Mouse (Mus musculus) heart, embryonic 14.5 days (tissue): Measurements from ENCODE around the gene Clmp. TPM values are rescaled to one million over a fixed set of nuclear protein-coding genes. Genes with fewer than 3 reads are reported as not detected.
"Not testable (repeated sequence)": the region's sequence is repeated elsewhere in the genome, so short reads cannot be mapped to it uniquely, and the experiment has no call there.

Source experiments
- ATAC-seq: fragments of 200-750 bp; cut with Nextera tagmentation; 2 replicates; pipeline ENCODE4 v1.8.0; 2017; ENCODE audit warnings: low read depth, moderate TSS enrichment; ENCODE audit not compliant: insufficient number of reproducible peaks, insufficient read depth, low FRiP score
- H3K27ac ChIP-seq, 2 experiments: fragments of 200-500 bp in 1 of 2; fragments of 300-500 bp in 1 of 2; sonication (generic) in 1 of 2; replicated peaks in 1 of 2; 2 replicates each; pipeline ENCODE4 v1.5.1; 2012 to 2014; ENCODE audit warnings: low read depth in 2 of 2, low read length in 2 of 2, control low read depth in 1 of 2, mild to moderate bottlenecking in 1 of 2, mixed read lengths in 1 of 2; ENCODE audit not compliant: control insufficient read depth in 1 of 2, insufficient read depth in 1 of 2
- H3K27me3 ChIP-seq: fragments of 300-500 bp; sonication (generic); 2 replicates; pipeline ENCODE4 v1.6.1; 2014; ENCODE audit warnings: mild to moderate bottlenecking, low read length, control low read depth; ENCODE audit not compliant: control insufficient read depth, insufficient read depth
- H3K36me3 ChIP-seq: fragments of 300-500 bp; sonication (generic); 2 replicates; pipeline ENCODE4 v1.6.1; 2014; ENCODE audit warnings: mild to moderate bottlenecking, control low read depth, low read length, mixed read lengths; ENCODE audit not compliant: control insufficient read depth, insufficient read depth
- H3K4me1 ChIP-seq, 2 experiments: fragments of 200-500 bp in 1 of 2; fragments of 300-500 bp in 1 of 2; sonication (generic) in 1 of 2; 2 replicates each; pipeline ENCODE4 v1.6.1; 2012 to 2014; ENCODE audit warnings: low read length in 2 of 2, control low read depth in 1 of 2, mixed read lengths in 1 of 2; ENCODE audit not compliant: control insufficient read depth in 2 of 2, insufficient read depth in 2 of 2
- H3K4me2 ChIP-seq: fragments of 300-500 bp; sonication (generic); 2 replicates; pipeline ENCODE4 v1.6.1; 2014; ENCODE audit warnings: mild to moderate bottlenecking, low read length
- H3K4me3 ChIP-seq, 2 experiments: fragments of 200-500 bp in 1 of 2; fragments of 300-500 bp in 1 of 2; sonication (generic) in 1 of 2; 2 replicates each; pipeline ENCODE4 v1.5.1; 2012 to 2014; ENCODE audit warnings: low read length in 2 of 2, mild to moderate bottlenecking in 2 of 2, control low read depth in 1 of 2, low read depth in 1 of 2, moderate library complexity in 1 of 2; ENCODE audit not compliant: control insufficient read depth in 1 of 2, insufficient read depth in 1 of 2
- H3K9ac ChIP-seq: fragments of 300-500 bp; sonication (generic); 2 replicates; pipeline ENCODE4 v1.6.1; 2014; ENCODE audit warnings: mild to moderate bottlenecking, low read length
- H3K9me3 ChIP-seq: fragments of 300-500 bp; sonication (generic); 2 replicates; pipeline ENCODE4 v1.6.1; 2016; ENCODE audit warnings: low read length, control low read depth; ENCODE audit not compliant: control insufficient read depth
- WGBS: fragments of 180-500 bp; shearing (Covaris S2); extraction: QIAGEN DNeasy Blood & Tissue Kit; methylation state at CpG from one replicate; pipeline ENCODE4 v1.1.7; 2014; 5-methylcytosine and 5-hydroxymethylcytosine counted together
- polyA plus RNA-seq: library from polyadenylated mRNA; unstranded; fragments of >200 nt; fragmentation: Nextera tagmentation; extraction: Ambion mirVana; gene quantifications from 2 replicates; pipeline ENCODE4 v1.2.1, GENCODE M21; 2014

Gene Clmp
- polyA plus RNA-seq, 1 experiment from 2014 or later, result 13.4 TPM

- no peak for ATAC-seq
These were observed 82.2 kb downstream of the Clmp start for GRCm38 (mm10) chr9:40767946-40768345.

DNA sequence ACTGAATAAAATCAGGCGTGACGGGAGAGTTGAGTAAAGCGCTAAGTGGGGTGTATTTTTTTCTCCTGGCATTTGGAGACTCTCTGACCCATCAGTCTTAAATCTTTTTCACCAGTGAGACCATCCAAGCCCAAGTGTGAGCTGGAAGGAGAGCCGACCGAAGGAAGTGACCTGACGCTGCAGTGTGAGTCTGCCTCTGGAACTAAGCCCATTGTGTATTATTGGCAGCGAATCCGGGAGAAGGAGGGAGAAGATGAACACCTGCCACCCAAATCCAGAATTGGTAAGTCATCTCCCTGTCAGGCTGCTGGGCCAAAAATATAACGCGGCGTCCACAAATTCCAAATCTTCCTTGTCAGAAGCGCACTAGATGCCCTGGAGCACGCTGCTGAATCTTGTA lies 86.5 kb downstream of the Clmp start:
- Histone ChIP-seq H3K27me3 (no peaks in the 10 kb centered on the region), H3K9ac (no peak overlapping the region), H3K27ac (no peak overlapping the region), H3K4me1 (peaks cover 4 to 13% of the 10 kb centered on the region in 2 experiments; a peak in 3 of 4 replicates), H3K4me2 (no peak overlapping the region), H3K4me3 (no peak overlapping the region), H3K9me3 (no peaks in the 10 kb centered on the region), H3K36me3 (no peaks in the 10 kb centered on the region)
- no peak for ATAC-seq
- WGBS, result 63% methylated on average over 13 of the region's 13 CpGs

More at GRCm38 (mm10) chr9:40767946-40768345, 82.2 kb downstream of the Clmp start:
- WGBS, result 64% methylated on average over 4 of the region's 4 CpGs
- H3K36me3 ChIP-seq, result no peaks in the 10 kb centered on the region
- H3K4me2 ChIP-seq, result no peak overlapping the region
- no peaks in the 10 kb centered on the region for H3K9me3 ChIP-seq
- no peaks in the 10 kb centered on the region for H3K27me3 ChIP-seq
- H3K9ac ChIP-seq, result no peak overlapping the region
- no peak overlapping the region for H3K27ac ChIP-seq
- H3K4me3 ChIP-seq, result no peak overlapping the region
- H3K4me1 ChIP-seq, result peaks cover 4 to 9% of the 10 kb centered on the region in 2 experiments; a peak in 2 of 4 replicates

GRCm38 (mm10) chr9:40773142-40773541 lies 87.4 kb downstream of the Clmp start:
- H3K4me1 ChIP-seq, result peaks cover 4 to 13% of the 10 kb centered on the region in 2 experiments; a peak in 3 of 4 replicates
- WGBS, result 84% methylated on average over 6 of the region's 6 CpGs
- not testable (repeated sequence) for H3K27ac ChIP-seq, H3K4me2 ChIP-seq, H3K4me3 ChIP-seq, ATAC-seq, H3K9me3 ChIP-seq, H3K36me3 ChIP-seq, H3K9ac ChIP-seq, H3K27me3 ChIP-seq

- no peak overlapping the region for H3K27ac ChIP-seq
- no peak overlapping the region for H3K4me2 ChIP-seq
- 77% methylated on average over 4 of the region's 4 CpGs for WGBS
- H3K36me3 ChIP-seq, result no peaks in the 10 kb centered on the region
- no peaks in the 10 kb centered on the region for H3K27me3 ChIP-seq
- H3K9me3 ChIP-seq, result no peaks in the 10 kb centered on the region
- ATAC-seq, result no peak
- H3K4me1 ChIP-seq, result peaks cover 4 to 13% of the 10 kb centered on the region in 2 experiments; a peak in 3 of 4 replicates
- no peak overlapping the region for H3K9ac ChIP-seq
- H3K4me3 ChIP-seq, result no peak overlapping the region
These were observed 88.1 kb downstream of the Clmp start for GRCm38 (mm10) chr9:40773869-40774268.

GRCm38 (mm10) chr9:40776044-40776443 lies 90.3 kb downstream of the Clmp start:
- WGBS, result 33% methylated on average over 1 of the region's 1 CpGs
- Histone ChIP-seq H3K9me3 (no peaks in the 10 kb centered on the region), H3K27ac (peak overlapping the region; percentile 25 to 72), H3K9ac (no peak overlapping the region), H3K27me3 (no peaks in the 10 kb centered on the region), H3K4me2 (no peak overlapping the region), H3K4me1 (peaks cover 7 to 17% of the 10 kb centered on the region in 2 experiments; a peak in 3 of 4 replicates), H3K4me3 (no peak overlapping the region), H3K36me3 (no peaks in the 10 kb centered on the region)
- ATAC-seq, result no peak

DNA sequence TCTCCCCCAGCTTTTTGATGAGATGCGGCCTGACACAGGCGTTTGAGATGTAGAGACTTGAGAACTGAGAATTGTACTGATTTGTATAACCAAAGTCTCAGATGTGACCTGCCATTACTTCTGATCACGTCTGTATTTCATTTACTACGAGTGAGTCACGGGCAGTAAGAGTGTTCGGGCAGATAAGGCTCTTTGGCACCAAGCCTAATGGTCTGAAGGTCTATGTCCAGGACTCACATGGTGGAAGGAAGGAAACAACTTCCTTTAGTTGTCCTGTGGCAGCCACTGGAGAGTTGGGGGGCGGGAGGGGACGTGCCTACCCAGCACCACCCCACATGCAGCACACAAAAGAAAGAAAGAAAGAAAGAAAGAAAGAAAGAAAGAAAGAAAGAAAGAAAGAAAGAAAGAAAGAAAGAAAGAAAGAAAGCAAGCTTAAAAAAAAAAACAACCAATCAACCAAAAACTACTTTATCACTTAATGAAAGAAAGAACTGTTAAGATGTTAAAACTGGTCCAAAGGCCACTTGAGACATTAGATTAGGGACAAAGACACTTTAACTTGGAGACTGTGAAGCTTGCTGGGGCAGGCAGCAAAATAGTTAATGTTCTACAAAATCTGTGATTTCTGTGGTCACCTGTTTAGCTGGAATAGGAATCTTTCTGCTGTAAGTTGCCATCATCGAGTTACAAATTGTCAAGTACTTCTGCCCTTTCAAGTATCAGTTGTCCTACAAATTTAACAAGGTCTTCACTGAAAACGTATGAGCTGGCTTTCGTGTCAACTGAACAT lies 90.9 kb downstream of the Clmp start:
- H3K9me3 ChIP-seq, result 0 out of 2 replicates have a peak, but pooled peaks cover 1% of the 10 kb centered on the region
- peak overlapping the region; percentile 25 to 72; a peak in 3 of 4 replicates for H3K27ac ChIP-seq
- H3K36me3 ChIP-seq, result no peaks in the 10 kb centered on the region
- WGBS, result 43% methylated on average over 11 of the region's 11 CpGs
- H3K9ac ChIP-seq, result no peak overlapping the region
- no peak overlapping the region for H3K4me2 ChIP-seq
- H3K4me1 ChIP-seq, result peaks cover 9 to 21% of the 10 kb centered on the region in 2 experiments; a peak in 3 of 4 replicates
- no peak overlapping the region for H3K4me3 ChIP-seq
- ATAC-seq, result 0 out of 2 replicates have a peak, but pooled peaks have one; percentile 43
- no peaks in the 10 kb centered on the region for H3K27me3 ChIP-seq

- H3K4me2 ChIP-seq, result no peak overlapping the region
- no peaks in the 10 kb centered on the region for H3K27me3 ChIP-seq
- H3K4me1 ChIP-seq, result peaks cover 17 to 38% of the 10 kb centered on the region in 2 experiments
- no peak overlapping the region for H3K9ac ChIP-seq
- 0 out of 2 replicates have a peak, but pooled peaks cover 3% of the 10 kb centered on the region for H3K9me3 ChIP-seq
- no peak overlapping the region for H3K4me3 ChIP-seq
- no peak overlapping the region for H3K27ac ChIP-seq
- WGBS, result 70% methylated on average over 3 of the region's 3 CpGs
- no peaks in the 10 kb centered on the region for H3K36me3 ChIP-seq
- ATAC-seq, result no peak
These were observed 94.3 kb downstream of the Clmp start for GRCm38 (mm10) chr9:40780111-40780510.
